Mouse (Mus musculus) cerebellum, adult 2 months (tissue): ENCODE data around the gene 4921507P07Rik.

Experiments
- CTCF ChIP-seq: fragments of 200-500 bp; IDR thresholded peaks from 2 replicates; pipeline ENCODE4 v1.5.1; 2011; ENCODE audit warnings: low read depth, mild to moderate bottlenecking, control low read depth, low read length, moderate library complexity, borderline replicate concordance; ENCODE audit not compliant: insufficient read depth
- POLR2A ChIP-seq: fragments of 200-500 bp; IDR thresholded peaks from 2 replicates; pipeline ENCODE4 v1.6.1; 2011; ENCODE audit warnings: low read length, control low read depth, borderline replicate concordance; ENCODE audit not compliant: insufficient read depth

DNA sequence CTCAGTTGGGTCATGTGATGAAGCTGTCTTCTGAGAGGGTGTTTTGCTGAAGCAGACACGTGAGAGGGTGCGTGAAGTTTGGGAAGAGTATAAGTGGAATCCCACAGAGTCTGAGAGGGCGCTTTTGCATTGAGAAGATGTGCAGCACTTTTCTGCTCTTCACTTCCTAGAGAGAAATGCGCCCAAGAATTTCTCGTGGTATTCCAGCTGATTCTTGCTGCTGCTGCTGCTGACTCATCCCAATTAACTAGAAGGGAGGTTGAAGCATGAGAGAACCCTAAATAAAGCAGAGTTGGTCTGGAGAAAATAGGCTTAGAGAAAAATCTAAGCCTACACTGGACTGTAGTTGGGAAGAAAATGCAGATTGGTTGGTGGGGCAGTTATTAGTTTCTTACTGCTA, 47.4 kb downstream of the 4921507P07Rik start:
- TF ChIP-seq POLR2A = no peak
- TF ChIP-seq CTCF = no peak
